Mouse (Mus musculus): ENCODE data around the gene Ccz1.

The Ccz1 gene

GRCm38 (mm10) chr5:143943231-143944125 lies 71.2 kb downstream of the Ccz1 start:
- in situ Hi-C loops (cut with MboI, MseI) = no loop called here

DNA sequence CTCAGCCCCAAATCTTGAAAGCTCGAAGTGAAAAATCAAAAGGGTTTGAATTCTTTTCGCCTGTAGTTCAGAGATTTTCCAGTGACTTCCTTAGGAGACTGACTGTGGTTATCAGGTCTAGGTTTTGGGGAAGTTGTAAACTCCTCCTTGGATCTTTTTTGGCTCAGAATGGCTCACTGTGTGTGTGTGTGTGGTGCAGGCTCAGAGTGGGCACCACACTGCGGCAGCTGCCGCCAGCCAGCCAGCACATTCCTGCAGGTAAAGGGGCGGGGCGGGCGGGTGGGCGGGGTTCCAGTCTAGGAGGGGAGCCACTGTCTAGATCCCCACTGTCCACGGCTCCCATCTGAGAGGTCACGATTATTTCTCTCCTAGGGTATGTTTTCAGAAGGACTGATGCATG lies 73.1 kb downstream of the Ccz1 start:
- in situ Hi-C loops (cut with MboI, MseI) = no loop called here
